Comparison of ENCODE assay signal across 7 mouse cellular contexts in genomic region chr7:12921705-12922465, GRCm38 (mm10). TPM values are rescaled to one million over a fixed set of nuclear protein-coding genes. Genes with fewer than 3 reads are reported as not detected.
A peak's percentile ranks its signal among the peaks of the same experiment; 100 is the strongest.
DNase-seq lines count a peak whose midpoint lies in the region; ATAC-seq and TF ChIP-seq lines count a peak whose summit lies in the region.

Gene Rps5 (plus strand): TSS chr7:12922290.

- TF ChIP-seq POLR2A in small intestine, adult 2 months (IDR thresholded peaks at IDR 0.05; ENCODE audit: low read depth, low read length) = peak; percentile 74

- H3K4me2 ChIP-seq in intestine, postnatal 0 days (replicated peaks; ENCODE audit: low read depth) = peak within 1 kb of the TSS; percentile 82
- peak within 1 kb of the TSS; percentile 96 for H3K4me2 ChIP-seq in midbrain, embryonic 12.5 days (replicated peaks)

- intact Hi-C loops in left cerebral cortex, postnatal 4 days (cut with DNase I) = no loop called here

- peaks cover 36% of the 10 kb centered on the region for H3K4me1 ChIP-seq in embryonic facial prominence, embryonic 10.5 days
- no peaks in the 10 kb centered on the region; the same call in 1 of the 2 replicates for H3K4me1 ChIP-seq in intestine, postnatal 0 days (replicated peaks; ENCODE audit: control insufficient read depth, insufficient read depth, low read length)
- H3K4me1 ChIP-seq in midbrain, embryonic 12.5 days = peaks cover 18% of the 10 kb centered on the region
- H3K4me1 ChIP-seq in small intestine, adult 2 months (ENCODE audit: control insufficient read depth, insufficient read depth, insufficient read length, low read length) = no peaks in the 10 kb centered on the region; the same call in 1 of the 2 replicates

- peak; percentile 88 for TF ChIP-seq CTCF in intestine, postnatal 0 days (IDR thresholded peaks at IDR 0.05; ENCODE audit: low read depth)
- TF ChIP-seq CTCF in small intestine, adult 2 months (IDR thresholded peaks at IDR 0.05; ENCODE audit: extremely low read depth, insufficient read length, insufficient replicate concordance, low read depth, low read length) = peak; percentile 61

- peak within 1 kb of the TSS; percentile 96 for H3K27ac ChIP-seq in embryonic facial prominence, embryonic 10.5 days (replicated peaks)
- H3K27ac ChIP-seq in intestine, postnatal 0 days (ENCODE audit: low read depth, low read length) = peak within 1 kb of the TSS; percentile 92
- H3K27ac ChIP-seq in midbrain, embryonic 12.5 days (replicated peaks) = peak within 1 kb of the TSS; percentile 91
- H3K27ac ChIP-seq in small intestine, adult 2 months (ENCODE audit: insufficient read depth, low read depth, low read length) = peak within 1 kb of the TSS; percentile 91

- H3K27me3 ChIP-seq in embryonic facial prominence, embryonic 10.5 days (replicated peaks; ENCODE audit: low read depth, poor library complexity, severe bottlenecking) = peaks cover 9% of the 10 kb centered on the region
- no peaks in the 10 kb centered on the region for H3K27me3 ChIP-seq in intestine, postnatal 0 days (replicated peaks; ENCODE audit: control insufficient read depth, insufficient read depth, low read length)
- peaks cover 20% of the 10 kb centered on the region for H3K27me3 ChIP-seq in midbrain, embryonic 12.5 days
- H3K27me3 ChIP-seq in small intestine, adult 2 months (ENCODE audit: control insufficient read depth, insufficient read depth, low read length) = no peaks in the 10 kb centered on the region

- under 1% methylated on average over 55 of the region's 55 CpGs for WGBS in embryonic facial prominence, embryonic 10.5 days
- WGBS in intestine, postnatal 0 days = under 1% methylated on average over 55 of the region's 55 CpGs
- WGBS in midbrain, embryonic 12.5 days = under 1% methylated on average over 55 of the region's 55 CpGs
- under 1% methylated on average over 55 of the region's 55 CpGs for WGBS in small intestine, adult 2 months

- peak within 1 kb of the TSS; percentile 89 for H3K9ac ChIP-seq in intestine, postnatal 0 days (ENCODE audit: low read depth, low read length)
- H3K9ac ChIP-seq in midbrain, embryonic 12.5 days (replicated peaks) = peak within 1 kb of the TSS; percentile 80

- no peaks in the 10 kb centered on the region for H3K9me3 ChIP-seq in embryonic facial prominence, embryonic 10.5 days
- H3K9me3 ChIP-seq in intestine, postnatal 0 days (ENCODE audit: control insufficient read depth) = no peaks in the 10 kb centered on the region
- no peaks in the 10 kb centered on the region for H3K9me3 ChIP-seq in midbrain, embryonic 12.5 days

- ATAC-seq in intestine, postnatal 0 days = peak; percentile 98
- ATAC-seq in midbrain, embryonic 12.5 days (ENCODE audit: low FRiP score, low read depth) = peak; percentile 98

- peak; percentile 98 for DNase-seq in adrenal gland, postnatal 10 days
- DNase-seq in embryonic facial prominence, embryonic 10.5 days (ENCODE audit: low spot score) = peak; percentile 97
- no peak for DNase-seq in gonadal fat pad, adult 2 months (ENCODE audit: low read depth)
- DNase-seq in left cerebral cortex, postnatal 4 days = peak; percentile 99

- peaks cover 40% of the 10 kb centered on the region for H3K36me3 ChIP-seq in embryonic facial prominence, embryonic 10.5 days (replicated peaks)
- H3K36me3 ChIP-seq in intestine, postnatal 0 days (ENCODE audit: control insufficient read depth, insufficient read depth) = peaks cover 32% of the 10 kb centered on the region
- H3K36me3 ChIP-seq in midbrain, embryonic 12.5 days = peaks cover 38% of the 10 kb centered on the region
- H3K36me3 ChIP-seq in small intestine, adult 2 months (ENCODE audit: control insufficient read depth, insufficient read depth, low read length) = peaks cover 32% of the 10 kb centered on the region

- H3K4me3 ChIP-seq in embryonic facial prominence, embryonic 10.5 days = peak within 1 kb of the TSS; percentile 91
- H3K4me3 ChIP-seq in intestine, postnatal 0 days (ENCODE audit: low read depth, low read length) = peak within 1 kb of the TSS; percentile 86
- peak within 1 kb of the TSS; percentile 74 for H3K4me3 ChIP-seq in midbrain, embryonic 12.5 days
- peak within 1 kb of the TSS; percentile 88 for H3K4me3 ChIP-seq in small intestine, adult 2 months (ENCODE audit: low read depth, low read length)

RNA-seq across cellular contexts. Expression of gene Rps5, which starts in this region (rescaled TPM):
- 1,000 to 10,000 TPM; 1,018 to 1,027 TPM for total RNA-seq in adrenal gland, postnatal 10 days (2021)
- polyA plus RNA-seq in embryonic facial prominence, embryonic 10.5 days (2016; fragmentation: Nextera tagmentation; extraction: Ambion mirVana) = 1,112 and 1,123 TPM in 2 replicates
- 2,418 and 2,737 TPM in 2 replicates for polyA plus RNA-seq in gonadal fat pad, adult 2 months (2012; rRNA removed)
- 555 and 561 TPM in 2 replicates for polyA plus RNA-seq in intestine, postnatal 0 days (2015; fragmentation: Nextera tagmentation; extraction: Ambion mirVana)
- total RNA-seq in left cerebral cortex, postnatal 4 days (2021) = 100 to 1,000 TPM; 784 to 787 TPM
- polyA plus RNA-seq in midbrain, embryonic 12.5 days (2016; fragmentation: Nextera tagmentation; extraction: Ambion mirVana) = 603 and 620 TPM in 2 replicates
- polyA plus RNA-seq in small intestine, adult 2 months (2012; rRNA removed) = 1,663 and 2,242 TPM in 2 replicates
